Mouse (Mus musculus): ENCODE measurements around the gene Wbp1l. TPM values are rescaled to one million over a fixed set of nuclear protein-coding genes. Genes with fewer than 3 reads are reported as not detected.

Wbp1l gene
- total and polyA plus RNA-seq, 3 experiments: 52.9 to 70.0 TPM; not detected in 1

DNA sequence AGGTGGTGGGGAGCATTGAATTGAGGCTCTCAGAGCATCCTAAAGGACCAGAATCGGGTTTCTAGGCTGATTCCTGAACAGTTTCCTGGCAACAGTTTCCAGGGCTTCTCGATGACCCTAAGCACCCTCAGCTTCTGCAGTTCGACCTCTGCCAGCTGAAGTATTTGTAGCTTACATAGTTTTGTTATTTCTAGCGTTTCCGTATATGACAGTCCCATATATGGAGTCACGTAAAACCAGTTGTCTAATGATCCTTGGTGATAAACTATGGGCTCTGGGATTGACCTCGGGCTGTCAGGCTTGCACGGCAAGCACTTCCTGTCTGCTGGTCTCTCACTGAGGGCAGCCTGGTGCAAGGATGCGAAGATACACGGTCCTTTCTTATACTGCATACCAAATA lies 26.6 kb downstream of the Wbp1l start:
- no peaks in the 10 kb centered on the region for H3K27me3 ChIP-seq (ENCODE audit: control insufficient read depth in 1 of 2, insufficient read depth in 2 of 2, low read length in 2 of 2)
- no peak overlapping the region for H3K9ac ChIP-seq (ENCODE audit: control insufficient read depth, low read depth, low read length, poor library complexity, severe bottlenecking)
- no peak for DNase-seq (ENCODE audit: low read depth, low spot score)
- H3K4me1 ChIP-seq (ENCODE audit: control insufficient read depth in 1 of 2, insufficient read depth in 2 of 2, low read length in 2 of 2): no peaks in the 10 kb centered on the region
- no peak overlapping the region for H3K27ac ChIP-seq (ENCODE audit: control insufficient read depth, low read depth, low read length)
- no peaks in the 10 kb centered on the region for H3K9me3 ChIP-seq (replicated peaks; ENCODE audit: insufficient read depth, low read length)
- H3K79me2 ChIP-seq (ENCODE audit: control insufficient read depth, insufficient read depth, low read length, poor library complexity): no peaks in the 10 kb centered on the region
- no peak for TF ChIP-seq UBTF (IDR thresholded peaks at IDR 0.05; ENCODE audit: borderline replicate concordance, insufficient read depth, low read depth, low read length)
- no peak for TF ChIP-seq BHLHE40 (IDR thresholded peaks at IDR 0.05; ENCODE audit: borderline replicate concordance, low read depth, low read length)
- TF ChIP-seq E2F4 (IDR thresholded peaks at IDR 0.05; ENCODE audit: borderline replicate concordance, low read depth, low read length): no peak
- TF ChIP-seq NRF1 (IDR thresholded peaks at IDR 0.05; ENCODE audit: insufficient read depth, low read depth, low read length, poor library complexity, severe bottlenecking): no peak
- TF ChIP-seq TAL1 (IDR thresholded peaks at IDR 0.05; ENCODE audit: low read length): no peak
- no peak for TF ChIP-seq MYB (IDR thresholded peaks at IDR 0.05; ENCODE audit: low read depth, low read length)
- TF ChIP-seq GATA1 (IDR thresholded peaks at IDR 0.05; ENCODE audit: low read depth, low read length): no peak
- no peak for TF ChIP-seq USF2 (IDR thresholded peaks at IDR 0.05; ENCODE audit: borderline replicate concordance in 1 of 2, insufficient read depth in 1 of 2, low read depth in 1 of 2, low read length in 2 of 2)
- TF ChIP-seq MXI1 (IDR thresholded peaks at IDR 0.05; ENCODE audit: low read depth, low read length): no peak
- no peak for TF ChIP-seq MEF2A (IDR thresholded peaks at IDR 0.05; ENCODE audit: extremely low read depth, insufficient replicate concordance, low read depth, low read length, poor library complexity, severe bottlenecking)
- TF ChIP-seq JUND (IDR thresholded peaks at IDR 0.05; ENCODE audit: low read depth, low read length): no peak
- no peak for TF ChIP-seq CHD1 (IDR thresholded peaks at IDR 0.05; ENCODE audit: low read depth, low read length)
- no peak overlapping the region for H3K4me3 ChIP-seq (ENCODE audit: control insufficient read depth in 1 of 2, insufficient read depth in 1 of 2, low read depth in 2 of 2, low read length in 2 of 2)
- peaks cover 0 to 1% of the 10 kb centered on the region in 2 experiments; a peak in 1 of 4 replicates for H3K36me3 ChIP-seq (ENCODE audit: control insufficient read depth in 1 of 2, insufficient read depth in 2 of 2, low read length in 2 of 2)

DNA sequence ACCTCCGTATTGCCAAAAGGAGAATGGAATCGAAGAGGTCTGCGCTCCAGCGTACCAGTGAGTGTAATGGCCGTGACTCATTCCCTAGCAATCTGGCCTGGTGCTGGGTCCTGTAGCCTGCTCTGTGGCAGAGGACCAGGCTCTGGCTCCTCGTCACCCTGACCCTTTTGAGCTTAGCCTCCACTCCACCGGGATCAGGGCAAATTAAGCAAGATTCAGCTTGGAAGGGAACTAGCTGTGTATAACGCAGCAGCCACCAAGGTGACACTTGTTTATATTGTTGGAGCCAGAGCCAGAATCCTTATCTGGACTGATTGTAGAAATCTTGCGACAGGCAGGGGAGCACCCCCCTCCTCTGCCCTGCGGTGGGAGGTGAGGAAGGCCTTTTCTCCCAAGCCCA lies 29.5 kb downstream of the Wbp1l start:
- Histone ChIP-seq H3K79me2 (ENCODE audit: control insufficient read depth, insufficient read depth, low read length, poor library complexity) (no peaks in the 10 kb centered on the region), H3K36me3 (ENCODE audit: control insufficient read depth in 1 of 2, insufficient read depth in 2 of 2, low read length in 2 of 2) (peaks cover 0 to 1% of the 10 kb centered on the region in 2 experiments; a peak in 2 of 4 replicates), H3K27me3 (ENCODE audit: control insufficient read depth in 1 of 2, insufficient read depth in 2 of 2, low read length in 2 of 2) (no peaks in the 10 kb centered on the region), H3K9ac (ENCODE audit: control insufficient read depth, low read depth, low read length, poor library complexity, severe bottlenecking) (no peak overlapping the region), H3K4me3 (ENCODE audit: control insufficient read depth in 1 of 2, insufficient read depth in 1 of 2, low read depth in 2 of 2, low read length in 2 of 2) (no peak overlapping the region), H3K27ac (ENCODE audit: control insufficient read depth, low read depth, low read length) (no peak overlapping the region), H3K4me1 (ENCODE audit: control insufficient read depth in 1 of 2, insufficient read depth in 2 of 2, low read length in 2 of 2) (no peaks in the 10 kb centered on the region), H3K9me3 (replicated peaks; ENCODE audit: insufficient read depth, low read length) (no peaks in the 10 kb centered on the region)
- DNase-seq (ENCODE audit: low read depth, low spot score): no peak
- no peak for TF ChIP-seq TAL1 (IDR thresholded peaks at IDR 0.05; ENCODE audit: low read length)
- no peak for TF ChIP-seq MAX (IDR thresholded peaks at IDR 0.05; ENCODE audit: low read length)
- no peak for TF ChIP-seq ZMIZ1 (IDR thresholded peaks at IDR 0.05; ENCODE audit: low read depth, low read length)
- no peak for TF ChIP-seq MEF2A (IDR thresholded peaks at IDR 0.05; ENCODE audit: extremely low read depth, insufficient replicate concordance, low read depth, low read length, poor library complexity, severe bottlenecking)
- TF ChIP-seq CHD2 (IDR thresholded peaks at IDR 0.05; ENCODE audit: low read length): no peak
- no peak for TF ChIP-seq GATA1 (IDR thresholded peaks at IDR 0.05; ENCODE audit: low read depth, low read length)
- no peak for TF ChIP-seq RCOR1 (IDR thresholded peaks at IDR 0.05; ENCODE audit: low read depth, low read length)
- no peak for TF ChIP-seq POLR2AphosphoS2 (IDR thresholded peaks at IDR 0.05; ENCODE audit: low read length)

Data from MEL (cell line).